Mouse (Mus musculus) cerebellum, postnatal 4 days (tissue): ENCODE results near the gene Emilin1.
"Not testable (repeated sequence)": the region's sequence is repeated elsewhere in the genome, so short reads cannot be mapped to it uniquely, and the experiment has no call there.

Experiments used
- DNase-seq, 2 experiments: peaks; one replicate each; pipeline ENCODE4 v3.0.0; 2022; ENCODE audit warnings: low spot score in 2 of 2, mixed read lengths in 1 of 2

Emilin1 gene

GRCm38 (mm10) chr5:30913060-30913841 is at the start of gene Emilin1:
Gene Emilin1, plus strand, starts transcription at chr5:30913402.
- DNase-seq = no peak

GRCm38 (mm10) chr5:30863852-30864251 is 49.4 kb upstream of the Emilin1 start:
- no peak for DNase-seq

GRCm38 (mm10) chr5:30864322-30864721 is 48.9 kb upstream of the Emilin1 start:
- no peak for DNase-seq

- no peak for DNase-seq
These were observed 46.3 kb upstream of the Emilin1 start for GRCm38 (mm10) chr5:30866871-30867270.

GRCm38 (mm10) chr5:30867712-30868111 is 45.5 kb upstream of the Emilin1 start, which contains the start of gene Tmem214:
Gene Tmem214, plus strand, starts transcription at chr5:30868012.
- no peak for DNase-seq

GRCm38 (mm10) chr5:30868981-30869380 is 44.2 kb upstream of the Emilin1 start:
- no peak for DNase-seq

- peak; percentile 83 to 87 for DNase-seq
These were observed 43.6 kb upstream of the Emilin1 start for GRCm38 (mm10) chr5:30869405-30870130.

- no peak for DNase-seq
These were observed 43.1 kb upstream of the Emilin1 start for GRCm38 (mm10) chr5:30870131-30870406.

GRCm38 (mm10) chr5:30872574-30872973 is 40.6 kb upstream of the Emilin1 start:
- DNase-seq = no peak

- no peak for DNase-seq
These were observed 38.8 kb upstream of the Emilin1 start for GRCm38 (mm10) chr5:30874365-30874764.

GRCm38 (mm10) chr5:30878616-30879015 is 34.6 kb upstream of the Emilin1 start:
- no peak for DNase-seq

GRCm38 (mm10) chr5:30879347-30879943 is 33.8 kb upstream of the Emilin1 start:
- DNase-seq = no peak

GRCm38 (mm10) chr5:30881839-30882238 is 31.4 kb upstream of the Emilin1 start:
- DNase-seq = not testable (repeated sequence)

GRCm38 (mm10) chr5:30886209-30886608 is 27.0 kb upstream of the Emilin1 start:
- DNase-seq = no peak

GRCm38 (mm10) chr5:30886731-30887130 is 26.5 kb upstream of the Emilin1 start:
- DNase-seq = no peak

- DNase-seq = peak; percentile 44 to 68
These were observed 25.9 kb upstream of the Emilin1 start for GRCm38 (mm10) chr5:30887331-30887761.

GRCm38 (mm10) chr5:30887858-30888336 is 25.3 kb upstream of the Emilin1 start:
- DNase-seq = peak; percentile 74 to 91

GRCm38 (mm10) chr5:30888337-30889087 is 24.7 kb upstream of the Emilin1 start, which contains the start of gene Agbl5:
Gene Agbl5, plus strand, starts transcription at chr5:30888694.
- peak; percentile 93 to 97 for DNase-seq

- DNase-seq = no peak
These were observed 24.0 kb upstream of the Emilin1 start for GRCm38 (mm10) chr5:30889088-30889754.

- DNase-seq = no peak
These were observed 22.8 kb upstream of the Emilin1 start for GRCm38 (mm10) chr5:30890375-30890774.

- no peak for DNase-seq
These were observed 11.3 kb upstream of the Emilin1 start for GRCm38 (mm10) chr5:30901860-30902259.
